Mouse (Mus musculus) intestine, embryonic 15.5 days (tissue): ENCODE data around the gene Eif1. TPM values are rescaled to one million over a fixed set of nuclear protein-coding genes. Genes with fewer than 3 reads are reported as not detected.
"Not testable (repeated sequence)": the region's sequence is repeated elsewhere in the genome, so short reads cannot be mapped to it uniquely, and the experiment has no call there.

Experiments used
- ATAC-seq: fragments of 200-750 bp; cut with Nextera tagmentation; 2 replicates; pipeline ENCODE4 v1.8.0; 2017; ENCODE audit warnings: moderate TSS enrichment, moderate library complexity
- H3K27ac ChIP-seq: fragments of 300-500 bp; sonication (generic); 2 replicates; pipeline ENCODE4 v1.5.1; 2015; ENCODE audit warnings: mild to moderate bottlenecking, inconsistent platforms
- H3K27me3 ChIP-seq: fragments of 300-500 bp; sonication (generic); replicated peaks from 2 replicates; pipeline ENCODE4 v1.6.1; 2015; ENCODE audit warnings: inconsistent platforms
- H3K36me3 ChIP-seq: fragments of 300-500 bp; sonication (generic); 2 replicates; pipeline ENCODE4 v1.6.1; 2015; ENCODE audit warnings: inconsistent platforms
- H3K4me1 ChIP-seq: fragments of 300-500 bp; sonication (generic); replicated peaks from 2 replicates; pipeline ENCODE4 v1.6.1; 2015; ENCODE audit warnings: inconsistent platforms
- H3K4me2 ChIP-seq: fragments of 300-500 bp; sonication (generic); replicated peaks from 2 replicates; pipeline ENCODE4 v1.6.1; 2015; ENCODE audit warnings: mild to moderate bottlenecking, inconsistent platforms
- H3K4me3 ChIP-seq: fragments of 300-500 bp; sonication (generic); replicated peaks from 2 replicates; pipeline ENCODE4 v1.5.1; 2015; ENCODE audit warnings: inconsistent platforms
- H3K9ac ChIP-seq: fragments of 300-500 bp; sonication (generic); 2 replicates; pipeline ENCODE4 v1.6.1; 2015; ENCODE audit warnings: inconsistent platforms
- H3K9me3 ChIP-seq: fragments of 300-500 bp; sonication (generic); 2 replicates; pipeline ENCODE4 v1.6.1; 2016; ENCODE audit warnings: inconsistent platforms
- WGBS: fragments of 180-500 bp; shearing (Covaris S2); methylation state at CpG from one replicate; pipeline ENCODE4 v1.1.7; 2015; 5-methylcytosine and 5-hydroxymethylcytosine counted together
- polyA plus RNA-seq: library from polyadenylated mRNA; unstranded; fragments of >200 nt; fragmentation: Nextera tagmentation; extraction: Ambion mirVana; gene quantifications from 2 replicates; pipeline ENCODE4 v1.2.1, GENCODE M21; 2015

Eif1 gene
- polyA plus RNA-seq, 1 experiment from 2014 or later: 1,952 TPM

DNA sequence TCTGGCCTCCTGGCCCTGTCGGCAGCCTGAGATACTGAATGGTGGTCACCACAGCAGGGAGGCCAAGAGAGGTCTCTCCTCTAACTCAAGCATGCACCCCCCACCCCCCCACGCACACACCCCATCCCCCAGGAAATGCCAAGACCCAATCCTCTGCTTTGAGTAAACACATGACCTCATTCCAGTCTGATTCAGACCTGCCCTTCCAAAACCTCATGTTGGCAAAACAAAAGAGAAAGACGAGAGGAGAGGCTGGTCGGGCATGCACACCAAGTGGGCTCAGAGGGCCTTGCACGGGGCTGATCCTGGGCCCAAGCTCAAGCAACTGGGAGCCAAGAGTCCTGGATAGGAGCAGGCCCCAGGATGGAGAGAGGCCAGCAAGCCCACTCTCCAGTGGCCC, 29.4 kb upstream of the Eif1 start:
- Histone ChIP-seq H3K27ac (no peak overlapping the region), H3K4me1 (peaks cover 36% of the 10 kb centered on the region), H3K27me3 (no peaks in the 10 kb centered on the region), H3K4me2 (no peak overlapping the region), H3K36me3 (no peaks in the 10 kb centered on the region), H3K4me3 (no peak overlapping the region), H3K9ac (no peak overlapping the region), H3K9me3 (no peaks in the 10 kb centered on the region)
- no peak for ATAC-seq
- 45% methylated on average over 5 of the region's 5 CpGs for WGBS

- no peak for ATAC-seq
- no peak overlapping the region for H3K4me2 ChIP-seq
Measured at GRCm38 (mm10) chr11:100292884-100293283, 26.8 kb upstream of the Eif1 start.

DNA sequence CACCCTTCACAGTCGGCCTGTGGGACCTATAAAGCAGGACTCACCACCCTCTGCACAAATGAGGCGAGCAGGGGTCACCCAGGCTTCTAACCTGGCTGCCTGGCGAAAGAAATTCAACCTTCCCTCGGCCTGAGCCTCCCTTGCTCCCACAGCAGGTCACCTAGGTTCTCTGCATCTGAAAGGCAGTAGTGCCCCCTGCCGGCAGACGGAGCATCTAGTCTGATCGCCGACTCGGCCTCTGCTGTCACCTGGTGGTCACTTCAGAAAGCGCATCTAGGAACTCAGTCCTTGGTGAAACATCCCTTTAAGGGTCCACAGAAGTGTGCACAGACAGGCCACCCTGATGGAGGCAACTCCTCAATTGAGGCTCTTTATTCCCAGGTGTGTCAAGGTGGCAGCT, 24.4 kb upstream of the Eif1 start:
- H3K4me3 ChIP-seq: no peak overlapping the region
- peaks cover 3% of the 10 kb centered on the region; the same call in 1 of the 2 replicates for H3K4me1 ChIP-seq
- WGBS: 6% methylated on average over 10 of the region's 10 CpGs
- H3K9me3 ChIP-seq: no peaks in the 10 kb centered on the region
- H3K4me2 ChIP-seq: no peak overlapping the region
- peak; percentile 63 for ATAC-seq
- H3K27ac ChIP-seq: no peak overlapping the region
- H3K36me3 ChIP-seq: no peaks in the 10 kb centered on the region
- no peaks in the 10 kb centered on the region for H3K27me3 ChIP-seq
- no peak overlapping the region for H3K9ac ChIP-seq

More at GRCm38 (mm10) chr11:100292884-100293283, 26.8 kb upstream of the Eif1 start:
- Histone ChIP-seq H3K27me3 (no peaks in the 10 kb centered on the region), H3K36me3 (no peaks in the 10 kb centered on the region), H3K4me1 (peaks cover 25% of the 10 kb centered on the region), H3K27ac (no peak overlapping the region), H3K9me3 (no peaks in the 10 kb centered on the region), H3K4me3 (no peak overlapping the region), H3K9ac (no peak overlapping the region)
- 74% methylated on average over 6 of the region's 6 CpGs for WGBS

GRCm38 (mm10) chr11:100297801-100298200, 21.9 kb upstream of the Eif1 start:
- no peaks in the 10 kb centered on the region for H3K27me3 ChIP-seq
- no peaks in the 10 kb centered on the region for H3K4me1 ChIP-seq
- no peak for ATAC-seq
- no peak overlapping the region for H3K4me3 ChIP-seq
- peak overlapping the region; percentile 36; the same call in 1 of the 2 replicates for H3K4me2 ChIP-seq
- H3K36me3 ChIP-seq: no peaks in the 10 kb centered on the region
- 29% methylated on average over 5 of the region's 5 CpGs for WGBS
- H3K27ac ChIP-seq: no peak overlapping the region
- H3K9ac ChIP-seq: no peak overlapping the region
- no peaks in the 10 kb centered on the region for H3K9me3 ChIP-seq

- peak; percentile 41; the same call in 1 of the 2 replicates for ATAC-seq
- H3K27me3 ChIP-seq: no peaks in the 10 kb centered on the region
- 21% methylated on average over 18 of the region's 18 CpGs for WGBS
- H3K36me3 ChIP-seq: no peaks in the 10 kb centered on the region
- H3K9ac ChIP-seq: no peak overlapping the region
- H3K4me1 ChIP-seq: no peaks in the 10 kb centered on the region
- no peak overlapping the region for H3K27ac ChIP-seq
- H3K9me3 ChIP-seq: no peaks in the 10 kb centered on the region
- H3K4me3 ChIP-seq: no peak overlapping the region
- H3K4me2 ChIP-seq: peak overlapping the region; percentile 36
Measured at GRCm38 (mm10) chr11:100298274-100299036, 21.2 kb upstream of the Eif1 start.

DNA sequence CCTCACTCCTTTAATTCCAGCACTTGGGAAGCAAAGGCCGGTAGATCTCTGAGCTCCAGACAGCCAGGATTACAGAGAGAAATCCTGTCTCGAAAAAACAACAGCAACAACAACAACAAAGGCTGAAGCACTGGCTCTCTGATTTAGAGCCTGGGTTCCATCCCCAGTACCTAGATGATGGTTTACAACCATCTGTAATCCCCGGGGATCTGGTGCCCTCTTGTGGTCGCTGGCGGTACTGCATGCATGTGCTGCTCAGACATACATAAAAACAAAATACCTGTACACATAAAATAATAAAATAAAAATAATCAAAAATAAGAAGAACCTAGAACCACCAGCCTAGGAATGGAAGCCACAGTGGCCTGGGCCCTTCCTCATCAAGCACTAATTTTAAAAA, 19.4 kb upstream of the Eif1 start:
- no peaks in the 10 kb centered on the region for H3K36me3 ChIP-seq
- H3K4me3 ChIP-seq: no peak overlapping the region
- no peaks in the 10 kb centered on the region for H3K9me3 ChIP-seq
- no peak overlapping the region for H3K27ac ChIP-seq
- no peaks in the 10 kb centered on the region for H3K27me3 ChIP-seq
- no peak for ATAC-seq
- H3K9ac ChIP-seq: no peak overlapping the region
- no peaks in the 10 kb centered on the region for H3K4me1 ChIP-seq
- 8% methylated on average over 5 of the region's 5 CpGs for WGBS
- no peak overlapping the region for H3K4me2 ChIP-seq

DNA sequence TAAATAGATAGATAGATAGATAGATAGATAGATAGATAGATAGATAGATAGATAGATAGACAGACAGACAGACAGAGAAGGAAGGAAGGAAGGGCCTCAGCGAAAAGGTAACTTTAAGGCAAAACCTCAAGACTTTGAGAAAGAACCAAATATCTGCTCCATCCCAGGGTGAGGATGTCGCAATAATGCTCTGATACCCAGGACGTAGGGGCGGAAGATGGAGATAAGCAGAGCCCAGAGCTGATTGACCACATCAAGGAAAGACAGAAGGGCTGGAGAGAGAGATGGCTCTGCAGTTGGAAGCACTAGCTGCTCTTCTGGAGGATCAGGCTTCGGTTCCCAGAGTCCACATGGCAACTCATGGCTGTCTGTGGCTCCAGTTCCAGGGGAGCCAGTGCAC, 18.4 kb upstream of the Eif1 start:
- no peaks in the 10 kb centered on the region for H3K36me3 ChIP-seq
- H3K27me3 ChIP-seq: no peaks in the 10 kb centered on the region
- H3K9me3 ChIP-seq: no peaks in the 10 kb centered on the region
- no peak overlapping the region for H3K4me2 ChIP-seq
- 77% methylated on average over 5 of the region's 5 CpGs for WGBS
- no peak for ATAC-seq
- H3K27ac ChIP-seq: no peak overlapping the region
- H3K9ac ChIP-seq: no peak overlapping the region
- H3K4me1 ChIP-seq: no peaks in the 10 kb centered on the region
- H3K4me3 ChIP-seq: no peak overlapping the region

DNA sequence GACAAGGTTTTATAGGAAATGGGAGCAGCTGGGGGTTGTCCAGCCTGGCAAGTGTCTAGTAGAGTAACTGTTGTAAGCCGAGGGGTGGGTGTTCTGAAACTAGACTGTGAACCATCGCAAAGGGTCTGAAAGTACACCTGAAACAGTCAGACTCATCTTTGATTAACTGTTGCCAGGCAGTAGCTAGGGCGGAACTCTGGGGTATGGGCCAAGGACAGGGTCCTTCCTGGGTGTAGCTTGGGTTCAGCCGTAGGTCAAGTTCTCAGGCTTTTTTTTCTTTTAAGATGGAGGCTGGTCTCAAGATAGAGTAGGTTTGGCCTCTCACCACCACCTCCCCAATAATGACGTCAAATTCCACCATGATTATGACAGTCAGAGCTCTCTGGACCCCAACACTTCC, 11.8 kb upstream of the Eif1 start:
- H3K9me3 ChIP-seq: no peaks in the 10 kb centered on the region
- no peak overlapping the region for H3K27ac ChIP-seq
- H3K4me3 ChIP-seq: no peak overlapping the region
- H3K36me3 ChIP-seq: no peaks in the 10 kb centered on the region
- no peak overlapping the region for H3K9ac ChIP-seq
- WGBS: 77% methylated on average over 5 of the region's 5 CpGs
- H3K4me2 ChIP-seq: no peak overlapping the region
- H3K27me3 ChIP-seq: no peaks in the 10 kb centered on the region
- ATAC-seq: no peak
- no peaks in the 10 kb centered on the region for H3K4me1 ChIP-seq

- not testable (repeated sequence) for H3K4me3 ChIP-seq, H3K27ac ChIP-seq, H3K4me1 ChIP-seq, H3K9me3 ChIP-seq, ATAC-seq, H3K4me2 ChIP-seq, H3K27me3 ChIP-seq, H3K9ac ChIP-seq, H3K36me3 ChIP-seq
- WGBS: 89% methylated on average over 5 of the region's 6 CpGs
Measured at GRCm38 (mm10) chr11:100308672-100309071, 11.0 kb upstream of the Eif1 start.

DNA sequence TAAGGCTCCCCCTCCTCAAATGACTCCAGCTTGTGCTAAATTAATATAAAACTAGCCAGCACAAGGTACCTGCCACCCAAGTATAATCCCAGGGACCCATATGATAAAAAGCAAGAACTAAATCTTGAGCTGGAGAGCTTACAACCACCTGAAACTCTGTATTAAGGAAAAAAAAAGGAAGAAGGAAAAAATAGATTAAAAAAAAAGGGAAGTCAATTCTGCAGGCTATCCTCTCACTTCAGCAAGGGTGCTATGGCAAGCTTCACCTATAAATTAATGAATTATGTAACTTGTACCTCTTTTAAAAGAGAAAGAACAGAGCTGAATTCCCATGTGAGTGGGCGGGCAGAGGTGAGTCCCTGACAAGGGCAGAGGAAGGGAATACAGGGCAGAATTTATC, 8.0 kb upstream of the Eif1 start:
- no peak overlapping the region for H3K4me3 ChIP-seq
- WGBS: 65% methylated on average over 1 of the region's 1 CpGs
- H3K36me3 ChIP-seq: no peaks in the 10 kb centered on the region

GRCm38 (mm10) chr11:100312096-100312679, 7.5 kb upstream of the Eif1 start:
- WGBS: 30% methylated on average over 5 of the region's 5 CpGs
- H3K27me3 ChIP-seq: no peaks in the 10 kb centered on the region
- no peaks in the 10 kb centered on the region for H3K9me3 ChIP-seq
- no peak overlapping the region for H3K4me3 ChIP-seq
- no peak overlapping the region for H3K4me2 ChIP-seq
- H3K36me3 ChIP-seq: no peaks in the 10 kb centered on the region
- no peaks in the 10 kb centered on the region for H3K4me1 ChIP-seq
- no peak overlapping the region for H3K9ac ChIP-seq
- no peak overlapping the region for H3K27ac ChIP-seq
- ATAC-seq: no peak

More for the DNA sequence above, 8.0 kb upstream of the Eif1 start:
- Histone ChIP-seq H3K4me1 (no peaks in the 10 kb centered on the region), H3K27ac (no peak overlapping the region), H3K27me3 (no peaks in the 10 kb centered on the region), H3K9ac (no peak overlapping the region), H3K4me2 (no peak overlapping the region), H3K9me3 (no peaks in the 10 kb centered on the region)
- ATAC-seq: no peak

- 89% methylated on average over 6 of the region's 6 CpGs for WGBS
Measured at GRCm38 (mm10) chr11:100313424-100313823, 6.3 kb upstream of the Eif1 start.

DNA sequence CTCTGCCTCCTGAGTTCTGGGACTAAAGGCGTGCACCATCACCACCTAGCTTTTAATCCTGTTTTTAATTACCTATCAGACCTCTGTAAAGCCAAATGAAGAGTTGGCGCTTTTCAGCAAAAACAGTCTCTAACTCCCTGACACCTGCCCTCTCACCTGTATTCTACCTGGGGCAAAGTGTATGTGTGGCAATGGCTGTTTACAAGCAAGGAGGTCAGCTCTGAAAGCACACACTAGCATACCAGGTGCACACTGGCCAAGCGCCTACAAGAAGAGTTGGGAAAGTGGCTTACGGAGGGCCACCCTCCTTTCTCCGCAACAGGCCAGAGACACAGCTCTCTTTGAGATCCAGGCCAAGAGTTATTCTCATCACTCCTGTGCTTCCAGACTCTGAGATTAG, 4.2 kb upstream of the Eif1 start:
- no peaks in the 10 kb centered on the region for H3K27me3 ChIP-seq
- no peak overlapping the region for H3K27ac ChIP-seq
- H3K36me3 ChIP-seq: no peaks in the 10 kb centered on the region
- no peak overlapping the region for H3K4me3 ChIP-seq
- WGBS: 91% methylated on average over 5 of the region's 5 CpGs
- H3K9ac ChIP-seq: no peak overlapping the region
- H3K9me3 ChIP-seq: no peaks in the 10 kb centered on the region
- H3K4me1 ChIP-seq: no peaks in the 10 kb centered on the region; the same call in 1 of the 2 replicates
- no peak for ATAC-seq
- no peak overlapping the region for H3K4me2 ChIP-seq

More at GRCm38 (mm10) chr11:100313424-100313823, 6.3 kb upstream of the Eif1 start:
- Histone ChIP-seq H3K4me1 (no peaks in the 10 kb centered on the region), H3K36me3 (no peaks in the 10 kb centered on the region), H3K9me3 (no peaks in the 10 kb centered on the region), H3K4me2 (no peak overlapping the region), H3K27me3 (no peaks in the 10 kb centered on the region), H3K27ac (no peak overlapping the region), H3K4me3 (no peak overlapping the region), H3K9ac (no peak overlapping the region)
- ATAC-seq: no peak
